Mouse (Mus musculus): Measurements from ENCODE around the gene Smlr1. TPM values are rescaled to one million over a fixed set of nuclear protein-coding genes. Genes with fewer than 3 reads are reported as not detected.

Gene Smlr1
- total and polyA plus RNA-seq, 2 experiments from 2014 or later: 0.05 TPM; not detected in 1

GRCm38 (mm10) chr10:25539771-25540168 is 3.7 kb upstream of the Smlr1 start:
- 89% methylated on average over 6 of the region's 6 CpGs for WGBS
- H3K9ac ChIP-seq (replicated peaks; ENCODE audit: low read length, poor library complexity, severe bottlenecking): no peak overlapping the region
- no peak overlapping the region for H3K27ac ChIP-seq (ENCODE audit: low read depth, low read length)
- DNase-seq (ENCODE audit: low spot score) (no peak), ATAC-seq (ENCODE audit: low FRiP score) (no peak)
- no peaks in the 10 kb centered on the region for H3K27me3 ChIP-seq (ENCODE audit: insufficient read depth, low read length)
- TF ChIP-seq CTCF (IDR thresholded peaks at IDR 0.05): no peak
- H3K9me3 ChIP-seq (ENCODE audit: low read length): no peaks in the 10 kb centered on the region
- H3K4me1 ChIP-seq (ENCODE audit: insufficient read depth, low read length): no peaks in the 10 kb centered on the region
- H3K4me3 ChIP-seq (ENCODE audit: low read depth, low read length): no peak overlapping the region
- no peak overlapping the region for H3K4me2 ChIP-seq (ENCODE audit: low read depth, low read length, poor library complexity, severe bottlenecking)
- no peaks in the 10 kb centered on the region for H3K36me3 ChIP-seq (ENCODE audit: insufficient read depth, low read length)

- Histone ChIP-seq H3K27me3 (ENCODE audit: insufficient read depth, low read length) (no peaks in the 10 kb centered on the region), H3K27ac (ENCODE audit: low read depth, low read length) (no peak overlapping the region), H3K4me2 (ENCODE audit: low read depth, low read length, poor library complexity, severe bottlenecking) (no peak overlapping the region), H3K9me3 (ENCODE audit: low read length) (no peaks in the 10 kb centered on the region), H3K4me1 (ENCODE audit: insufficient read depth, low read length) (no peaks in the 10 kb centered on the region), H3K36me3 (ENCODE audit: insufficient read depth, low read length) (no peaks in the 10 kb centered on the region), H3K4me3 (ENCODE audit: low read depth, low read length) (no peak overlapping the region), H3K9ac (replicated peaks; ENCODE audit: low read length, poor library complexity, severe bottlenecking) (no peak overlapping the region)
- DNase-seq (ENCODE audit: low spot score) (peak; percentile 54), ATAC-seq (ENCODE audit: low FRiP score) (no peak)
- TF ChIP-seq CTCF (IDR thresholded peaks at IDR 0.05): peak; percentile 78
- 75% methylated on average over 4 of the region's 4 CpGs for WGBS
Measured at GRCm38 (mm10) chr10:25539146-25539770, 3.2 kb upstream of the Smlr1 start.

GRCm38 (mm10) chr10:25538738-25539137 is 2.7 kb upstream of the Smlr1 start:
- Histone ChIP-seq H3K4me2 (ENCODE audit: low read depth, low read length, poor library complexity, severe bottlenecking) (no peak overlapping the region), H3K27ac (ENCODE audit: low read depth, low read length) (no peak overlapping the region), H3K9ac (replicated peaks; ENCODE audit: low read length, poor library complexity, severe bottlenecking) (no peak overlapping the region), H3K27me3 (ENCODE audit: insufficient read depth, low read length) (no peaks in the 10 kb centered on the region), H3K9me3 (ENCODE audit: low read length) (no peaks in the 10 kb centered on the region), H3K4me3 (ENCODE audit: low read depth, low read length) (no peak overlapping the region), H3K36me3 (ENCODE audit: insufficient read depth, low read length) (no peaks in the 10 kb centered on the region), H3K4me1 (ENCODE audit: insufficient read depth, low read length) (no peaks in the 10 kb centered on the region)
- DNase-seq (ENCODE audit: low spot score) (no peak), ATAC-seq (ENCODE audit: low FRiP score) (no peak)
- WGBS: 73% methylated on average over 1 of the region's 1 CpGs
- no peak for TF ChIP-seq CTCF (IDR thresholded peaks at IDR 0.05)

- Histone ChIP-seq H3K27me3 (ENCODE audit: insufficient read depth, low read length) (no peaks in the 10 kb centered on the region), H3K27ac (ENCODE audit: low read depth, low read length) (no peak overlapping the region), H3K9ac (replicated peaks; ENCODE audit: low read length, poor library complexity, severe bottlenecking) (no peak overlapping the region), H3K4me3 (ENCODE audit: low read depth, low read length) (no peak overlapping the region), H3K4me1 (ENCODE audit: insufficient read depth, low read length) (no peaks in the 10 kb centered on the region), H3K9me3 (ENCODE audit: low read length) (no peaks in the 10 kb centered on the region), H3K36me3 (ENCODE audit: insufficient read depth, low read length) (no peaks in the 10 kb centered on the region), H3K4me2 (ENCODE audit: low read depth, low read length, poor library complexity, severe bottlenecking) (no peak overlapping the region)
- no peak for ATAC-seq (ENCODE audit: low FRiP score)
- DNase-seq (ENCODE audit: low spot score): no peak
- TF ChIP-seq CTCF (IDR thresholded peaks at IDR 0.05): no peak
- 94% methylated on average over 6 of the region's 6 CpGs for WGBS
Measured at GRCm38 (mm10) chr10:25536621-25537020, 554 bp upstream of the Smlr1 start.

- H3K27ac ChIP-seq (ENCODE audit: low read depth, low read length): no peak overlapping the region
- H3K36me3 ChIP-seq (ENCODE audit: insufficient read depth, low read length): no peaks in the 10 kb centered on the region
- no peak for DNase-seq (ENCODE audit: low spot score)
- no peak for ATAC-seq (ENCODE audit: low FRiP score)
- no peak overlapping the region for H3K9ac ChIP-seq (replicated peaks; ENCODE audit: low read length, poor library complexity, severe bottlenecking)
- TF ChIP-seq CTCF (IDR thresholded peaks at IDR 0.05): no peak
- no peak overlapping the region for H3K4me3 ChIP-seq (ENCODE audit: low read depth, low read length)
- no peaks in the 10 kb centered on the region for H3K27me3 ChIP-seq (ENCODE audit: insufficient read depth, low read length)
- no peaks in the 10 kb centered on the region for H3K9me3 ChIP-seq (ENCODE audit: low read length)
- H3K4me1 ChIP-seq (ENCODE audit: insufficient read depth, low read length): no peaks in the 10 kb centered on the region
- WGBS: 92% methylated on average over 5 of the region's 5 CpGs
- no peak overlapping the region for H3K4me2 ChIP-seq (ENCODE audit: low read depth, low read length, poor library complexity, severe bottlenecking)
Measured at GRCm38 (mm10) chr10:25534467-25534866, 1.6 kb downstream of the Smlr1 start.

GRCm38 (mm10) chr10:25533513-25534246 is 2.4 kb downstream of the Smlr1 start:
- DNase-seq (ENCODE audit: low spot score) (no peak), ATAC-seq (ENCODE audit: low FRiP score) (no peak)
- no peaks in the 10 kb centered on the region for H3K9me3 ChIP-seq (ENCODE audit: low read length)
- no peaks in the 10 kb centered on the region for H3K4me1 ChIP-seq (ENCODE audit: insufficient read depth, low read length)
- no peak overlapping the region for H3K4me2 ChIP-seq (ENCODE audit: low read depth, low read length, poor library complexity, severe bottlenecking)
- H3K36me3 ChIP-seq (ENCODE audit: insufficient read depth, low read length): no peaks in the 10 kb centered on the region
- WGBS: 82% methylated on average over 9 of the region's 9 CpGs
- TF ChIP-seq CTCF (IDR thresholded peaks at IDR 0.05): no peak
- no peak overlapping the region for H3K27ac ChIP-seq (ENCODE audit: low read depth, low read length)
- H3K27me3 ChIP-seq (ENCODE audit: insufficient read depth, low read length): no peaks in the 10 kb centered on the region
- H3K9ac ChIP-seq (replicated peaks; ENCODE audit: low read length, poor library complexity, severe bottlenecking): no peak overlapping the region
- no peak overlapping the region for H3K4me3 ChIP-seq (ENCODE audit: low read depth, low read length)

All from midbrain, postnatal 0 days (tissue).